Mouse (Mus musculus) heart, embryonic 16.5 days (tissue): ENCODE results near the gene Gm47995. TPM values are rescaled to one million over a fixed set of nuclear protein-coding genes. Genes with fewer than 3 reads are reported as not detected.

Experiments
- polyA plus RNA-seq: library from polyadenylated mRNA; unstranded; fragments of >200 nt; fragmentation: Nextera tagmentation; extraction: Ambion mirVana; gene quantifications from 2 replicates; pipeline ENCODE4 v1.2.1, GENCODE M21; 2015

The Gm47995 gene
- polyA plus RNA-seq, 1 experiment from 2014 or later: not detected

Other genes starting within 250 kb of the Gm47995 start
- gene Hmcn1, start 205.0 kb upstream of the Gm47995 start, polyA plus RNA-seq: 18.1 and 20.7 TPM in 2 replicates
- gene Gm47985, start 15.9 kb upstream of the Gm47995 start, polyA plus RNA-seq: 0.14 and 0.28 TPM in 2 replicates
- gene Gm8947, start 6.1 kb upstream of the Gm47995 start, polyA plus RNA-seq: not detected in 2 replicates
- not detected in 2 replicates for gene 3110040M04Rik, start 5.7 kb downstream of the Gm47995 start, polyA plus RNA-seq
- gene Gm47996, start 11.7 kb downstream of the Gm47995 start, polyA plus RNA-seq: not detected in 2 replicates
- 360 and 367 TPM in 2 replicates for gene Ivns1abp, start 146.0 kb downstream of the Gm47995 start, polyA plus RNA-seq
- 13.4 and 14.6 TPM in 2 replicates for gene Swt1, start 230.0 kb downstream of the Gm47995 start, polyA plus RNA-seq
- 41.2 and 45.6 TPM in 2 replicates for gene Trmt1l, start 230.1 kb downstream of the Gm47995 start, polyA plus RNA-seq